Comparison of ENCODE assay signal across 20 mouse cellular contexts in the genomic region with DNA sequence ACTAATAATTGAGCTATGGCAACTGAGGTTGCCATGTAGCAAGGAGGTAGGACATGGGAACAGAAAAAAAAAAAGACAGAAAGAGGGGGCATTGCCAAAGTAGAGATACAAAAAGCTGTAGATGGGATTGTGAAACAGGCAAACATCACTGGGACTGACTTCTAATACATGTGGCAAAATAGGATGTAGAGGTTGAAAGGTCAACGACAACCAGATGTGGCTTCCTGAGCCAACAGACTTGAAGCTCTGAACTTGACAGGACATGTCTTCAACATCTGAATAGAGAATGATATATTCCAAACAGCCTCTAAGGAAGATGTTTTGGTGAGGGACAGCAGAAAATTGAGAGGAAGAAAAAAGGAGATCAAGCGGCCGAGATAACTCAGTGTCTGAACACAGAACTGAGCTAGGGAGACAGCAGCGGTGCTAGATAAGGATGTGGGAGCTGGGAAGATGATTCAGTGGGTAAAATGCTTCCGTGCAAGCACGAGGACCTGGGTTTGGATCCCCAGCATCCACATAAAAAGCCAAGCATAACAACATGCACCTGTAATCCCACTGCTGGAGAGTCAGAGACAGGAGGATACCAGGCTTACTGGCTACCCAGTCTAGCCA.
A peak's percentile ranks its signal among the peaks of the same experiment; 100 is the strongest.
DNase-seq lines count a peak whose midpoint lies in the region; ATAC-seq lines count a peak whose summit lies in the region.
"Had no signal": no experiment of that assay in that cellular context is flagged by ENCODE, and none has a peak within 500 bp of the region (broad histone marks: within the 10 kb centered on the region; RNA-seq: fewer than 3 reads in every experiment).

No protein-coding gene starts in this region.

- no peaks in the 10 kb centered on the region for H3K4me1 ChIP-seq in heart, embryonic 11.5 days (ENCODE audit: control insufficient read depth, insufficient read depth, low read length)
- no peaks in the 10 kb centered on the region for H3K4me1 ChIP-seq in midbrain, embryonic 16.5 days (ENCODE audit: control insufficient read depth, insufficient read depth, low read length)
- H3K4me1 ChIP-seq: hindbrain, embryonic 15.5 days; neural tube, embryonic 13.5 days had no signal

- 57% methylated on average over 6 of the region's 6 CpGs for WGBS in heart, embryonic 11.5 days (ENCODE audit: insufficient replicate concordance)
- 80% methylated on average over 6 of the region's 6 CpGs for WGBS in midbrain, embryonic 16.5 days

- H3K4me3 ChIP-seq in heart, embryonic 11.5 days (ENCODE audit: low read depth, low read length) = no peak overlapping the region
- no peak overlapping the region for H3K4me3 ChIP-seq in midbrain, embryonic 16.5 days (ENCODE audit: low read depth, low read length)
- H3K4me3 ChIP-seq: forebrain, embryonic 10.5 days; hindbrain, embryonic 15.5 days; neural tube, embryonic 13.5 days had no signal

- peaks cover 4% of the 10 kb centered on the region; the same call in 1 of the 2 replicates for H3K27me3 ChIP-seq in heart, embryonic 11.5 days (ENCODE audit: control insufficient read depth, insufficient read depth, low read length)
- no peaks in the 10 kb centered on the region for H3K27me3 ChIP-seq in midbrain, embryonic 16.5 days (ENCODE audit: control insufficient read depth, insufficient read depth, low read depth, low read length)
- H3K27me3 ChIP-seq: hindbrain, embryonic 15.5 days; neural tube, embryonic 13.5 days had no signal

- H3K27ac ChIP-seq in heart, embryonic 11.5 days (ENCODE audit: low read depth, low read length) = no peak overlapping the region
- no peak overlapping the region for H3K27ac ChIP-seq in midbrain, embryonic 16.5 days (ENCODE audit: low read length)
- H3K27ac ChIP-seq: forebrain, embryonic 10.5 days; hindbrain, embryonic 15.5 days; neural tube, embryonic 13.5 days; stomach, postnatal 0 days had no signal

- no peak for ATAC-seq in heart, embryonic 11.5 days (replicated peaks; ENCODE audit: insufficient number of reproducible peaks, low FRiP score, low TSS enrichment)
- no peak for ATAC-seq in midbrain, embryonic 16.5 days
- ATAC-seq: activated CD4-positive, CD25-positive, alpha-beta regulatory T cell, adult 4 months had no signal

- no peak overlapping the region for H3K9ac ChIP-seq in heart, embryonic 11.5 days (ENCODE audit: low read depth, low read length)
- H3K9ac ChIP-seq in midbrain, embryonic 16.5 days (ENCODE audit: low read depth, low read length) = no peak overlapping the region
- H3K9ac ChIP-seq: hindbrain, embryonic 15.5 days; neural tube, embryonic 13.5 days had no signal

- DNase-seq in heart, adult 11 months = peak; percentile 73
- DNase-seq in 3T3-L1 (ENCODE audit: low read depth, low spot score) = peak; percentile 73
- peak; percentile 81 for DNase-seq in embryo, embryonic 10.5 days (ENCODE audit: low spot score)
- peak; percentile 64 for DNase-seq in hindlimb bud, embryonic 11.5 days (ENCODE audit: extremely low spot score, low read depth, low spot score)
- DNase-seq in adrenal gland, adult 18-20 months (ENCODE audit: low spot score in 2 of 2) = no peak
- DNase-seq in B cell, adult 2 months = no peak
- DNase-seq: cerebellum, postnatal 10 days; heart, postnatal 10 days; kidney, adult 11 months; kidney, postnatal 10 days; layer of hippocampus, adult 9-11 months; right cerebral cortex, postnatal 25 days; thymus, postnatal 14 days had no signal

- H3K36me3 ChIP-seq in heart, embryonic 11.5 days (ENCODE audit: control insufficient read depth, insufficient read depth, low read length) = no peaks in the 10 kb centered on the region
- no peaks in the 10 kb centered on the region for H3K36me3 ChIP-seq in midbrain, embryonic 16.5 days (ENCODE audit: control insufficient read depth, insufficient read depth, low read length)
- H3K36me3 ChIP-seq: forebrain, embryonic 10.5 days; hindbrain, embryonic 15.5 days; neural tube, embryonic 13.5 days had no signal

- H3K4me2 ChIP-seq in heart, embryonic 11.5 days = no peak overlapping the region
- H3K4me2 ChIP-seq in midbrain, embryonic 16.5 days (ENCODE audit: low read length) = no peak overlapping the region
- H3K4me2 ChIP-seq: hindbrain, embryonic 15.5 days; neural tube, embryonic 13.5 days had no signal

- no peaks in the 10 kb centered on the region for H3K9me3 ChIP-seq in heart, embryonic 11.5 days (replicated peaks; ENCODE audit: control insufficient read depth, low read length)
- H3K9me3 ChIP-seq in midbrain, embryonic 16.5 days (replicated peaks; ENCODE audit: control insufficient read depth, low read length, poor library complexity, severe bottlenecking) = no peaks in the 10 kb centered on the region
- H3K9me3 ChIP-seq: forebrain, embryonic 10.5 days; hindbrain, embryonic 15.5 days had no signal

Comparison
In these comparisons a context has a peak if more than half of its experiments do, and no peak if none do; other contexts are left out.
1. DNase-seq: peak in heart, adult 11 months (single experiment), 3T3-L1 (single experiment), embryo, embryonic 10.5 days (single experiment) and hindlimb bud, embryonic 11.5 days (single experiment); none in adrenal gland, adult 18-20 months (0 of 2) and B cell, adult 2 months (0 of 2).